Mouse (Mus musculus) kidney, adult 2 months (tissue): ENCODE results near the gene Elf3.

Experiments used
- CTCF ChIP-seq: fragments of 200-500 bp; conservative IDR thresholded peaks from 2 replicates; pipeline ENCODE4 v1.5.1; 2011; ENCODE audit warnings: low read depth, mild to moderate bottlenecking, control low read depth, low read length, moderate library complexity, mixed read lengths; ENCODE audit not compliant: insufficient read depth, insufficient read length
- POLR2A ChIP-seq: fragments of 200-500 bp; IDR thresholded peaks from one replicate; pipeline ENCODE4 v1.6.1; 2011; ENCODE audit warnings: low read depth, low read length, control low read depth

- no peak for TF ChIP-seq POLR2A
- TF ChIP-seq CTCF = no peak
Observed at GRCm38 (mm10) chr1:135271371-135271770, 13.0 kb upstream of the Elf3 start.
